Mouse (Mus musculus) hindbrain, embryonic 16.5 days (tissue): ENCODE data around the gene Capsl. TPM values are rescaled to one million over a fixed set of nuclear protein-coding genes. Genes with fewer than 3 reads are reported as not detected.

Source experiments
- polyA plus RNA-seq: library from polyadenylated mRNA; unstranded; fragments of >200 nt; fragmentation: Nextera tagmentation; extraction: Ambion mirVana; gene quantifications from 2 replicates; pipeline ENCODE4 v1.2.1, GENCODE M21; 2015

The Capsl gene
- polyA plus RNA-seq, 1 experiment from 2014 or later = 5.9 TPM

Other genes with a start within 250 kb of the Capsl start
- gene Ugt3a1, start 159.1 kb upstream of the Capsl start, polyA plus RNA-seq = not detected in 2 replicates
- not detected in 2 replicates for gene Ugt3a2, start 100.5 kb upstream of the Capsl start, polyA plus RNA-seq
- gene Il7r, start 94.1 kb downstream of the Capsl start, polyA plus RNA-seq = not detected in 2 replicates